Mouse (Mus musculus): Measurements from ENCODE around the gene Ptpn11. TPM values are rescaled to one million over a fixed set of nuclear protein-coding genes. Genes with fewer than 3 reads are reported as not detected.
A peak's percentile ranks its signal among the peaks of the same experiment; 100 is the strongest.

The Ptpn11 gene
- total and polyA plus RNA-seq, 2 experiments from 2014 or later = 25.5 to 60.9 TPM

GRCm38 (mm10) chr5:121144441-121145238, 46.6 kb downstream of the Ptpn11 start:
- TF ChIP-seq CTCF (IDR thresholded peaks at IDR 0.05; ENCODE audit: low read depth) = no peak
- peaks cover 19% of the 10 kb centered on the region for H3K4me1 ChIP-seq (ENCODE audit: insufficient read depth)
- no peak overlapping the region for H3K4me3 ChIP-seq (ENCODE audit: low read depth, low read length)
- DNase-seq (no peak), ATAC-seq (no peak)
- peaks cover 48% of the 10 kb centered on the region for H3K36me3 ChIP-seq (ENCODE audit: insufficient read depth)
- H3K9ac ChIP-seq = no peak overlapping the region
- whole genome bisulfite sequencing = 71% methylated on average over 13 of the region's 13 CpGs
- peak overlapping the region; percentile 70 for H3K27ac ChIP-seq (ENCODE audit: low read depth, low read length)
- H3K4me2 ChIP-seq (ENCODE audit: low read depth) = no peak overlapping the region
- no peaks in the 10 kb centered on the region for H3K27me3 ChIP-seq (ENCODE audit: insufficient read depth, low read length)
- H3K9me3 ChIP-seq (ENCODE audit: low read length) = no peaks in the 10 kb centered on the region

GRCm38 (mm10) chr5:121142431-121143119, 48.6 kb downstream of the Ptpn11 start:
- peak; percentile 74 for DNase-seq
- peaks cover 48% of the 10 kb centered on the region for H3K36me3 ChIP-seq (ENCODE audit: insufficient read depth)
- peak; percentile 73; the same call in 1 of the 2 replicates for ATAC-seq
- no peak for TF ChIP-seq CTCF (IDR thresholded peaks at IDR 0.05; ENCODE audit: low read depth)
- peaks cover 19% of the 10 kb centered on the region for H3K4me1 ChIP-seq (ENCODE audit: insufficient read depth)
- whole genome bisulfite sequencing = 46% methylated on average over 14 of the region's 14 CpGs
- no peaks in the 10 kb centered on the region for H3K9me3 ChIP-seq (ENCODE audit: low read length)
- H3K9ac ChIP-seq = no peak overlapping the region
- H3K27ac ChIP-seq (ENCODE audit: low read depth, low read length) = peak overlapping the region; percentile 82
- no peaks in the 10 kb centered on the region for H3K27me3 ChIP-seq (ENCODE audit: insufficient read depth, low read length)
- no peak overlapping the region for H3K4me2 ChIP-seq (ENCODE audit: low read depth)
- H3K4me3 ChIP-seq (ENCODE audit: low read depth, low read length) = no peak overlapping the region

- H3K9ac ChIP-seq = no peak overlapping the region
- ATAC-seq (no peak), DNase-seq (no peak)
- no peaks in the 10 kb centered on the region for H3K27me3 ChIP-seq (ENCODE audit: insufficient read depth, low read length)
- H3K4me3 ChIP-seq (ENCODE audit: low read depth, low read length) = no peak overlapping the region
- peaks cover 14% of the 10 kb centered on the region for H3K4me1 ChIP-seq (ENCODE audit: insufficient read depth)
- no peak overlapping the region for H3K27ac ChIP-seq (ENCODE audit: low read depth, low read length)
- H3K4me2 ChIP-seq (ENCODE audit: low read depth) = no peak overlapping the region
- TF ChIP-seq CTCF (IDR thresholded peaks at IDR 0.05; ENCODE audit: low read depth) = no peak
- H3K36me3 ChIP-seq (ENCODE audit: insufficient read depth) = peaks cover 62% of the 10 kb centered on the region
- WGBS = 55% methylated on average over 7 of the region's 7 CpGs
- no peaks in the 10 kb centered on the region for H3K9me3 ChIP-seq (ENCODE audit: low read length)
Observed at GRCm38 (mm10) chr5:121140276-121140675, 50.9 kb downstream of the Ptpn11 start.

- no peak for TF ChIP-seq CTCF (IDR thresholded peaks at IDR 0.05; ENCODE audit: low read depth)
- H3K4me2 ChIP-seq (ENCODE audit: low read depth) = no peak overlapping the region
- H3K4me3 ChIP-seq (ENCODE audit: low read depth, low read length) = no peak overlapping the region
- H3K27me3 ChIP-seq (ENCODE audit: insufficient read depth, low read length) = no peaks in the 10 kb centered on the region
- no peak for ATAC-seq
- H3K36me3 ChIP-seq (ENCODE audit: insufficient read depth) = peaks cover 73% of the 10 kb centered on the region
- no peak overlapping the region for H3K9ac ChIP-seq
- no peak overlapping the region for H3K27ac ChIP-seq (ENCODE audit: low read depth, low read length)
- H3K4me1 ChIP-seq (ENCODE audit: insufficient read depth) = 0 out of 2 replicates have a peak, but pooled peaks cover 5% of the 10 kb centered on the region
- 99% methylated on average over 8 of the region's 8 CpGs for WGBS
- H3K9me3 ChIP-seq (ENCODE audit: low read length) = no peaks in the 10 kb centered on the region
- no peak for DNase-seq
Observed at GRCm38 (mm10) chr5:121137125-121137524, 54.1 kb downstream of the Ptpn11 start.

GRCm38 (mm10) chr5:121131801-121132200, 59.4 kb downstream of the Ptpn11 start:
- Histone ChIP-seq H3K4me1 (ENCODE audit: insufficient read depth) (no peaks in the 10 kb centered on the region), H3K36me3 (ENCODE audit: insufficient read depth) (peaks cover 62% of the 10 kb centered on the region), H3K9ac (no peak overlapping the region), H3K4me3 (ENCODE audit: low read depth, low read length) (no peak overlapping the region), H3K27me3 (ENCODE audit: insufficient read depth, low read length) (no peaks in the 10 kb centered on the region), H3K9me3 (ENCODE audit: low read length) (no peaks in the 10 kb centered on the region), H3K27ac (ENCODE audit: low read depth, low read length) (no peak overlapping the region), H3K4me2 (ENCODE audit: low read depth) (no peak overlapping the region)
- 83% methylated on average over 3 of the region's 3 CpGs for WGBS
- no peak for ATAC-seq
- no peak for TF ChIP-seq CTCF (IDR thresholded peaks at IDR 0.05; ENCODE audit: low read depth)
- DNase-seq = no peak

GRCm38 (mm10) chr5:121129254-121129653, 61.9 kb downstream of the Ptpn11 start:
- H3K36me3 ChIP-seq (ENCODE audit: insufficient read depth) = peaks cover 36% of the 10 kb centered on the region
- ATAC-seq = no peak
- H3K27ac ChIP-seq (ENCODE audit: low read depth, low read length) = no peak overlapping the region
- H3K4me2 ChIP-seq (ENCODE audit: low read depth) = no peak overlapping the region
- no peak for TF ChIP-seq CTCF (IDR thresholded peaks at IDR 0.05; ENCODE audit: low read depth)
- no peaks in the 10 kb centered on the region for H3K9me3 ChIP-seq (ENCODE audit: low read length)
- H3K4me1 ChIP-seq (ENCODE audit: insufficient read depth) = no peaks in the 10 kb centered on the region
- H3K27me3 ChIP-seq (ENCODE audit: insufficient read depth, low read length) = no peaks in the 10 kb centered on the region
- WGBS = 93% methylated on average over 5 of the region's 5 CpGs
- H3K9ac ChIP-seq = no peak overlapping the region
- no peak overlapping the region for H3K4me3 ChIP-seq (ENCODE audit: low read depth, low read length)
- DNase-seq = no peak

GRCm38 (mm10) chr5:121126051-121126450, 65.1 kb downstream of the Ptpn11 start:
- peak overlapping the region; percentile 66; the same call in 1 of the 2 replicates for H3K27ac ChIP-seq (ENCODE audit: low read depth, low read length)
- peaks cover 12% of the 10 kb centered on the region for H3K36me3 ChIP-seq (ENCODE audit: insufficient read depth)
- no peak overlapping the region for H3K4me2 ChIP-seq (ENCODE audit: low read depth)
- peaks cover 3% of the 10 kb centered on the region; the same call in 1 of the 2 replicates for H3K4me1 ChIP-seq (ENCODE audit: insufficient read depth)
- 63% methylated on average over 2 of the region's 2 CpGs for WGBS
- peak; percentile 69 for TF ChIP-seq CTCF (IDR thresholded peaks at IDR 0.05; ENCODE audit: low read depth)
- DNase-seq = no peak
- H3K9me3 ChIP-seq (ENCODE audit: low read length) = no peaks in the 10 kb centered on the region
- no peak for ATAC-seq
- no peak overlapping the region for H3K4me3 ChIP-seq (ENCODE audit: low read depth, low read length)
- no peak overlapping the region for H3K9ac ChIP-seq
- no peaks in the 10 kb centered on the region for H3K27me3 ChIP-seq (ENCODE audit: insufficient read depth, low read length)
